Mouse (Mus musculus): ENCODE measurements around the gene 2010106E10Rik. TPM values are rescaled to one million over a fixed set of nuclear protein-coding genes. Genes with fewer than 3 reads are reported as not detected.

2010106E10Rik gene
- not detected in 2 replicates for polyA plus RNA-seq (2016; fragmentation: Nextera tagmentation; extraction: Ambion mirVana)

DNA sequence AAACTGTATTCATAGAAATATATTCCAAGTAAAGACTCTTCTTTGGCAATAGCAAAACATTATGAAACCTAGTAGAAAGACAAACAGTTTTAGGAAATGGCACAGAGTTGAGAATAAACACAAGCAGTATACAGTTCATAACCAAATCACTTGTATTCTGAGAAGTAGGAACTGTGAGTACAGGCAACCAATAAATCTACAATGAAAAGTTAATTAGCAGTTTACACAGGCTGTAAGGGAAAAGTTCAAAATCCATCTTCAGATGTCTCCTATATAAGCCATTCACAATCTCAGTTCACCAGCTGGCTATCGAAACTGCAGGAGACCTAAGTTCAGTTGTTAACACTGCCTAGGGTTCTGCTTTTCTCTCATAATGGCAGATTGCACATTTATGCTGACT lies at the start of gene 2010106E10Rik:
2010106E10Rik (plus strand) TSS at position 301 of the 400 bp plus-strand sequence.
- H3K27ac ChIP-seq: no peak within 1 kb of the TSS
- no peak for ATAC-seq
- H3K9me3 ChIP-seq (replicated peaks): no peaks in the 10 kb centered on the region
- no peak within 1 kb of the TSS for H3K4me3 ChIP-seq
- H3K4me1 ChIP-seq: no peaks in the 10 kb centered on the region
- no peaks in the 10 kb centered on the region for H3K27me3 ChIP-seq (replicated peaks)
- no peaks in the 10 kb centered on the region for H3K36me3 ChIP-seq
- no peak within 1 kb of the TSS for H3K9ac ChIP-seq
- no peak within 1 kb of the TSS for H3K4me2 ChIP-seq
- 82% methylated on average over 1 of the region's 1 CpGs for WGBS (ENCODE audit: insufficient replicate concordance)

DNA sequence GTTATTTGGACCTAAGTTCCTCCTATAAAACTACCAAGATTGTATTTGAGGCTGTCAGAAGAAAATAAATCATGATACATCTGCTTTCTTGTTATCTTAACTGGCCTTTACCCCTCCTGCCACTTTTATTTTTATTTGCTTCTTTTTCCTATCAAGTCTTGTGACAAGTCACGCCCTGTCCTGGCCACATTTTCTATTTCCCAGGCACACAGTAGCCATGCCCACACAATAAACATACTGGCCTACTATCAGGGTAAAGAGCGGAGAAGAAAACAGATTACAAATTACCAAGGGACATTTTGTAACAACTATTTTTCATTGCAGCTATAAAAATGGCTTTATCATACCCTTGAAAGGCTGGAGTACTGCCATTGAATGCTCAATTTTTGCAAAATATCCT lies 10.6 kb downstream of the 2010106E10Rik start:
- no peak overlapping the region for H3K4me3 ChIP-seq
- H3K36me3 ChIP-seq: no peaks in the 10 kb centered on the region
- H3K9ac ChIP-seq: no peak overlapping the region
- H3K9me3 ChIP-seq (replicated peaks): no peaks in the 10 kb centered on the region
- H3K4me1 ChIP-seq: no peaks in the 10 kb centered on the region
- no peaks in the 10 kb centered on the region for H3K27me3 ChIP-seq (replicated peaks)
- ATAC-seq: no peak
- 61% methylated on average over 2 of the region's 2 CpGs for WGBS (ENCODE audit: insufficient replicate concordance)
- H3K4me2 ChIP-seq: no peak overlapping the region
- H3K27ac ChIP-seq: no peak overlapping the region

DNA sequence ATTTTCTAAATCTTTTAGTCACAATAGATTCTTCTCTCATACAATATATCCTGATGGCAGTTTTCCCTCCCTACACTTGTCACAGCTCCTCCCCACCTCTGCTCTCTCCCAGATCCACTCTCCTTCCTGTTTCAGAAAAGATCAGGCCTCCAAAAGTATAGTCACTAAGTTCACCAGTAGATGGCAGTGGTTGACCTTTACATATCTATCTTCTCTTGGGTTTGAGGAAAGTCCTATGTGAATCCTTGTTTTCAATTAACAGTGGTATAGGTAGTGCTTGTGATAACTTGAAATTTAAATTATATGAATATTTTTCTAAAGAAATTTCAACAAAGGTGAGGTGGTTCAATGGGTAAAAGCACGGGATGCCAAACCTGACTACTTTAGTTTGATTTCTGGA lies 29.7 kb downstream of the 2010106E10Rik start:
- H3K36me3 ChIP-seq: no peaks in the 10 kb centered on the region
- ATAC-seq: no peak
- no peaks in the 10 kb centered on the region for H3K27me3 ChIP-seq (replicated peaks)
- no peak overlapping the region for H3K9ac ChIP-seq
- no peak overlapping the region for H3K4me2 ChIP-seq
- H3K4me1 ChIP-seq: no peaks in the 10 kb centered on the region
- WGBS (ENCODE audit: insufficient replicate concordance): 73% methylated on average over 1 of the region's 1 CpGs
- H3K27ac ChIP-seq: no peak overlapping the region
- no peaks in the 10 kb centered on the region for H3K9me3 ChIP-seq (replicated peaks)
- no peak overlapping the region for H3K4me3 ChIP-seq

DNA sequence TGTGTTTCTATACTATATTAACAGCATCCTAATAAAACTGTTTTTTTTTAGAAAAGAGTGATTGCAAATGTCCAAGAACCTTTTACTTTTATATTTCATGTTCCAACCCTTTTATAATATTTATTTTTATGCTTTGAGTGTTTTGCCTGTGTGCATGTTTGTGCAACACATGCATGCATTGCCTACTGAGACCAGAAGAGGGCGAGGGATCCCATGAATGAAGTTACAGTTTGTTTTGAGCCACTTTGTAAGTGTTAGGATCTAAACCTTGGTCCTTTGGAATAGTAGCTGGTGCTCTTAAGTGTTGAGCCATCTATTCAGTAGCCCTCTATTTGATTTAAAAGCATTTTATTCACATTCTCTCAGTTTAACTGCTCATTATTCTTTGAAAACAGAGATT lies 48.0 kb downstream of the 2010106E10Rik start:
- Histone ChIP-seq H3K27me3 (replicated peaks) (no peaks in the 10 kb centered on the region), H3K27ac (no peak overlapping the region), H3K4me3 (no peak overlapping the region), H3K4me2 (no peak overlapping the region), H3K4me1 (no peaks in the 10 kb centered on the region), H3K9ac (no peak overlapping the region), H3K9me3 (replicated peaks) (no peaks in the 10 kb centered on the region), H3K36me3 (no peaks in the 10 kb centered on the region)
- 36% methylated on average over 1 of the region's 1 CpGs for WGBS (ENCODE audit: insufficient replicate concordance)
- ATAC-seq: no peak

DNA sequence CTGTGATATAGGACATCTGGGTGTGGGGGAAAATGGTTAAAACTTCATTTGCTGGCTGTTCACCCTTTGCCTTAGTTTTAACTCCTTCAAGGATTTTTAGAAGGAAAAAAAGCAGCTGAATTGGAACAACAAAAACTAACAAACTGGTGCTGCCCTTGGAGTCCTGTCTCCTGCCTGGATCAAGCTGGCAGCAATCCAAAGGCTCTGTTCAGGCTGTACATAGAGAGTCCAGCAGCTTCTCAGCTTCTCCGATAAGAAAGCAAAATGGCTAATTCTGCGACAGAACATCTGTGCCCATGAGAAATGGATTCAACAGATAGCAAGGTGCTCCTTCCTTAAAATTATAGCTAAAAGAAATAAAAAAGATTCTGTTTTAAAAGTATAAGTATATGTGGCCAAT lies 72.6 kb downstream of the 2010106E10Rik start:
- no peaks in the 10 kb centered on the region for H3K4me1 ChIP-seq
- ATAC-seq: no peak
- H3K27ac ChIP-seq: no peak overlapping the region
- no peaks in the 10 kb centered on the region for H3K36me3 ChIP-seq
- no peaks in the 10 kb centered on the region for H3K27me3 ChIP-seq (replicated peaks)
- H3K4me3 ChIP-seq: no peak overlapping the region
- WGBS (ENCODE audit: insufficient replicate concordance): 84% methylated on average over 2 of the region's 2 CpGs
- no peak overlapping the region for H3K9ac ChIP-seq
- no peaks in the 10 kb centered on the region for H3K9me3 ChIP-seq (replicated peaks)
- no peak overlapping the region for H3K4me2 ChIP-seq

DNA sequence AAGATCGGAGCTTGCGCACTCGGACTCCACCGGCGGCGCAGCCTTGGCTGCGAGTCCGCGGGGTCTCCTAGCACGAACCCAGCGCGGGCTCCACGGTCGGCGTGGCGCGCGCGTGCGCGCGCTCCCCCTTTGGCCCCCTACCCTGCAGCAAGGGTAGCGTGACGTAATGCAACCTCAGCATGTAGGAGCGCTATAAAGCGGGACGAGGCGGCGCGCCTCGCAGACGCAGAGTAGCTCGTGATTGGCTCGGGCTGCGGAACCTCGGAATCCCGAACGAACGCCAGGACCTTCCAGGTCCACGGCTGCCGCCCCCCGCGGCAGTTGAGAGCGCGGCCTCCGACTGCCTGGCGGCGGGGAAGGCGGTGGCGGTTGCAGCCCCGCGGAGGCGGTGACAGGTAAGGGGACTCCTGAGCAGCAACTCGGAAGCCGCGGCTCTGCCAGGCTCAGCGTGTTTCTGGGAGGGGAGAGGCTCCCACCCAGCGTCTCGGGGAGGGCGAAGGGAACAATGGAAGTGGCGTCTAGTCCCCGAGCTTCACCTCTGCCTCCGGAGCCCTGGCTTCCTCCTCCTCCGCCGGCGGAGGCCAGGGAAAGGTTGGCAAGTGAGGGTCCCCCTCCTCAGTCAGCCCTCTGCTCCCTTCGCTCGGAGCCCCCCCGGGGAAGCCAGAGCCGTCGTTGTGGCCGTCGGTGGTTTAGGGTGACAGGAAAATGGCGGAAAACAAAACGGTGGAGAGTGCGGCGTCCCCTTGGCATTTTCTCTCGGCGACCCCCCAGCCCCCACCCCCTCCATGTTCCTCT lies 105.6 kb downstream of the 2010106E10Rik start, which contains the start of gene Zfp711:
Zfp711 (plus strand) TSS at position 16 of the 795 bp plus-strand sequence.
- H3K9ac ChIP-seq: peak within 1 kb of the TSS; percentile 52; the same call in 1 of the 2 replicates
- ATAC-seq: peak; percentile 80
- peaks cover 20% of the 10 kb centered on the region for H3K27me3 ChIP-seq (replicated peaks)
- peak within 1 kb of the TSS; percentile 67 for H3K4me2 ChIP-seq
- no peaks in the 10 kb centered on the region for H3K36me3 ChIP-seq
- no peaks in the 10 kb centered on the region for H3K4me1 ChIP-seq
- peak within 1 kb of the TSS; percentile 56 for H3K4me3 ChIP-seq
- WGBS (ENCODE audit: insufficient replicate concordance): 19% methylated on average over 59 of the region's 79 CpGs
- no peak within 1 kb of the TSS for H3K27ac ChIP-seq
- no peaks in the 10 kb centered on the region for H3K9me3 ChIP-seq (replicated peaks)

DNA sequence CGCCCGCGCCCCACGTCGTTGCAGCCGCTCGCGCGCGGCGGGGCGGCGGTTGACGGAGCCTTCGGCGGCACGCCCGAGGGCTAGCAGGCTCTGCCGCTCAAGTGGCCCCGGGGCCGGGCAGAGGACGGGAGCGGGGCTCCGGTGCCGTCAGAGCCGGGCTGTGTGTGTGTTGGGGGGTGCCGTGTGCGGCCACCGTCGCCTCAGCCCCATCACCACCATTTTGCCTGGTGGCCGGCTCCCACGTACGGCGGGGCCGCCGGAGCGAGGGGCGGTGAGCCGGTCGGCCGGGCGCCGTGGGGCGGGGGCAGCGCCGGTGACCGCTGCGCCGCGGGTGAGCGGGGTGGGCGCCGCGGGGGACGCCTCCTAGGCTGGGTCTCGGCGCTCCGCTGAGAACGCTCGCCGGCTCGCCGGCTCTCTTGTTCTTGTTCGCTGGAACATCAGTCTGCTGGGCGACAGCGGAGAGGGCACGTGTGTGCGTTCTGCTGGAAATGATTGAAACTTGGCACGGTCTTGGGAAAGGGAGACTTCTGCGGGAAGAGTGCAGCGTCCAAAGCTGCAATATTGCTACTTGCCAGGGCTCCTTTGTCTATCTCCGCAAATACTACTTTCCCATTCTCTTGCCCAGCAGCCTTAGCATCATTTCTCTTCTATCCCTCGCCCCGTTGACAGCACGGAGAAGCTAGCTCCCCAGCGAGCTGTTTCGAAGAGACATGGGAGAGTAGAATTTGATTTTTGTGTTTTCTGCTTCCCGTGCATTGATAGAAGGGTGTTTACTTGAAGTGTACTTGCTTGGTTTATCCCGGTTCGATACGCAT lies 106.4 kb downstream of the 2010106E10Rik start:
- Histone ChIP-seq H3K4me3 (peak overlapping the region; percentile 56), H3K27me3 (replicated peaks) (peaks cover 20% of the 10 kb centered on the region), H3K36me3 (no peaks in the 10 kb centered on the region), H3K4me2 (peak overlapping the region; percentile 67), H3K9ac (peak overlapping the region; percentile 52; the same call in 1 of the 2 replicates), H3K27ac (no peak overlapping the region), H3K4me1 (no peaks in the 10 kb centered on the region), H3K9me3 (replicated peaks) (no peaks in the 10 kb centered on the region)
- no peak for ATAC-seq
- whole genome bisulfite sequencing (ENCODE audit: insufficient replicate concordance): 9% methylated on average over 18 of the region's 81 CpGs

Other genes starting within 250 kb of the 2010106E10Rik start
- gene Apool, start 183.9 kb upstream of the 2010106E10Rik start, polyA plus RNA-seq (2016; fragmentation: Nextera tagmentation; extraction: Ambion mirVana): 27.9 and 29.3 TPM in 2 replicates
- not detected in 2 replicates for gene Satl1, start 88.5 kb upstream of the 2010106E10Rik start, polyA plus RNA-seq (2016; fragmentation: Nextera tagmentation; extraction: Ambion mirVana)
- gene Zfp711, start 105.3 kb downstream of the 2010106E10Rik start, polyA plus RNA-seq (2016; fragmentation: Nextera tagmentation; extraction: Ambion mirVana): 2.8 and 3.3 TPM in 2 replicates
- gene Pof1b, start 203.4 kb downstream of the 2010106E10Rik start, polyA plus RNA-seq (2016; fragmentation: Nextera tagmentation; extraction: Ambion mirVana): not detected in 2 replicates